Mouse (Mus musculus) ZHBTc4 (cell line): ENCODE measurements around the gene Sec31a.
"Not testable (repeated sequence)": the region's sequence is repeated elsewhere in the genome, so short reads cannot be mapped to it uniquely, and the experiment has no call there.

Experiments used
- DNase-seq: peaks from one replicate; pipeline ENCODE4 v3.0.0-alpha.2; 2011; ENCODE audit warnings: low read depth, low spot score

Sec31a gene

DNA sequence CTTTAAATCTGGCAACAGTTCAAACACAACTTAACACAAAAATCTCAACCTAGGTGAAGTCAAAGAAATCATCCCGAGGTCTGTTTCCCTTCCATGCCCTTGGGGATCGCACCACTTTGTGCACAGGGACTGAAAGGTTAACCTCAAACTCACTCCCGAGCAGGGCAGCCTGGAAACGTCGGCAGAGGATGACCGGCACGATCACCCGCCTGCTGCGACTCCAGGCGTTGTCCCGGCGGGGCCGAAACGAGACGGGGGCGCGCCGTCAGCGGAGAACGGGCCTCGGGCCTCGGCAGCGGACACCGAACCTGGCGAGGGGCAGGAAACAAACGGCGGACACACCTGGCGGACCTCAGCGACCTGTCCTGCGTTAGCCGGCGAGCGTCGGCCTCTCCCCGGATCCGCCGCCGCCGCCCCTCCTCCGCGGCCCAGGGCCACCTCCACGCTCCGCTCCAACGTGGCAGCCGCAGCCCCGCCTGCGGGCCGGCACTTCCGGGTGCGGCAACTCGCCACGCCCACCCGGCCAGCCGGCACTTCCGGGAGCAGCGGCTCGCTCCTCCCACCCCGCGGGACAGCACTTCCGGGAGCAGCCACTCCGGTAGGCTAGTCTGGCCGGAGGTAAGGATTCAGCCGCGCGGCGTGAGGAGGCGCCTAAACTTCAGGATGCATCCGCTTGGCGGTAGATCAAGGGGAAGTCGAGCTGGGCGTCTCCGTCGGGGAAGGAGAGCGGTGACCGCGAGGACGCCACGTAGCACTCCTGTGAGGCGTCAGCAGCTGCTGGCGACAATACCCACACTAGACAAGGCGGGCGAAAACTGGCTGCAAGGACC lies at the start of gene Sec31a:
Gene Sec31a (minus strand): TSS at position 474 of the 830 bp plus-strand sequence.
- peak; percentile 98 for DNase-seq

DNA sequence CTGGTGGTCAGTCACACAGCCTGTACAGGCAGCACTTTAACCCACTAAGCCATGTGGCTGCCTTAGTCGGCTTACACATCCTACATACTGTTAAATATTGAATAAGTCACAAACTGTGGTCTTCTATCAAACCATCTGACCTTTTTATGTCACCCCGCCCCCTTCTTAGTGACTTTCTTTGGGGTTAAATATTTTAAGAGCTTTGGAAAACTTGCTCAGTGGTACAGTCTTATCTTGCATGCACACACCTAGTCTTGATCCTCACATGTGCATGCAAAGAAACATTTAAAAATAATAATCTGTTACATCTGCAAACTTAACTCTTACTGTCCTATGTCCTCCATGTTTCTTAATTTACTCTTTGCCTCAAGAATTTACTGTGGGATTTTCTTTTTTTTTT lies 46.3 kb upstream of the Sec31a start:
- no peak for DNase-seq

- no peak for DNase-seq
Observed at GRCm38 (mm10) chr5:100461526-100461925, 45.5 kb upstream of the Sec31a start.

DNA sequence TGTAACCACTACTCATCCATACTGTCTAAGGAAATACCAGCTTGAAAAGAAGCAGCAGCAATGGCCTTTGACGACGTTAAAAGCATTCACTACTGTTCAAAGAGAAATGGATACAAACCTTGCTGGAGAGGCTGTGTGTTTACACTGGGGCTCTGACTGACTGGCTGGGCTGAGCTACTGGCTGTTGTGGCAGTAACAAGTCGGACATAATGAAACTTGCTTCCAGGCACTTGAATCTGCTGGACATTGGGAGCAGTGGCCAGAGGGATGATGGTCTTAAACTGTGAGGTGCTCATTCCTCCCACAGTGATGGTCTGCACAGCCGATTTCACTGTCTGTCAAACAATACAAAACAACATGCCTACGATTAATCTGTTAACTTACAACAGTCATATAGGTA lies 43.4 kb upstream of the Sec31a start:
- DNase-seq: no peak

DNA sequence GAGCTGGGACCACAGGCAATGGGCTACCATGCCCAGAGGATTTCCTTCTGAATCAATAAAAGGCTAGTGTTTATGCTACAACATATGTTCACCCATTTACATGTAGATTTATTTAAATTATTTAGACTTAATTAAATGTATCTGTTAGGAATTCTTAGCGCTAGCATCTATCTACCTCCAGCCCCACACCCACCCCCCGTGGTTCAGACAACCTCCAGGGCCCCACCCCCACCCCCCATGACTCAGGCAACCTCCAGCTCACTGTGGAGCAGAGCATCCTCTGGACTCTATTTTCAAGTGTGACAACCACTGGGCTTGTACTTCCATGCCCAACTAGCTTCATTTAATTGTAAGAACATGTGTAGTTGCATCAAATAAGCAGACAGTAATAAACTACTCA lies 35.8 kb upstream of the Sec31a start:
- peak; percentile 53 for DNase-seq

DNA sequence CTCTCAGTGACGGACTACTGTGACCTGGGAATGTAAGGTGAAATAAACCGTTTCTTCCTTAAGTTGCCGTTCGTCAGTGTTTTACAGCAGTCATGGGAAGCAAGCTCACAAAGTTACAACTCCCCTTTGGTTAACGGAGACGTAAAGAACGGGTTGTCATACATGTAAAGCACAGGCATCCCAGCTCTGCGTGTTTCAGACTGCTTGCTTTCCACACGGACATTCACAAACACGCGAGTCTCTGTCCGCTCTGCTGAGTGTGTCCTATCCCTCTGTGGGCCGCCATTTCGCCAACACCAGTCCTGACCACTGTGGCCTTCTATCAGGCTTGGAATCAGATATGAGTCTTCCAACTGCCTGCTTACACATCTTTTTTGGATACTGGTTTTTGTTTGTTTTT lies 22.8 kb upstream of the Sec31a start:
- DNase-seq: no peak

DNA sequence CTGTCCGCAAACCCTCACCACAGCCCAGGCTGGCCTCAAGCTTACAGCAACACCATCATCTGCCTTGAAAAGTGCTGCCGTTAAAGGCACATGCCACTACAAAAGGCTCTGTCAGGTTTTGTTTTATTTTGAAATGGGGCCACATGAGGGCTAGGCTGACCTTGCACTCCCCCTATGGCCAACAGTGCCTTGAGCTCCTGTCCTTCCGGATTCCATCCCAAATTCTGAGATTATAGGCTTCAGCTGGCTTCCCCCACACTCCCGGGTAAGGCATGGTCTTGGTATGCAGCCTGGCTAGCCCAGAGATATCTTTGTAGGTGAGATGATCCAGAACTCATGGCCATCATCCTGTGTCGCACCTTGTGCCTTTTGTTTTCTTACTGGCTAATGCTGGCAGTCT lies 21.9 kb upstream of the Sec31a start:
- no peak for DNase-seq

DNA sequence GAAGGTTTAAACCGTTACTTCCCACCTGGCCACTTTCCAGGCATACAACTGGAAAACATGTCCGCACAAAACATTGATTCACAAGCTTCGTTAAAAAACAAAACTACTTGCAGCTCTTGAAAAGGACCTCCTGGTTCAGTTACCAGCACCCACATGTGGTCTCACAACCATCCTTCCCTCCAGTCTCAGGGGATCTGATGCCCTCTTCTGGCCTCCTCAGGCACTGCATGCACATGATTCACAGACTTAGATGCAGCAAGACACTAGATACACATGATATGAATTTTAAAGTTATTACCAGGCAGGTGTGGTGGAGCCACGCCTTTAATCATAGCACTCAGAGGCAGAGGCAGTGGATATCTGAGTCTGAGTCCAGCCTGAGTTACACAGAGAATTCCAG lies 21.1 kb upstream of the Sec31a start:
- peak; percentile 65 for DNase-seq

DNA sequence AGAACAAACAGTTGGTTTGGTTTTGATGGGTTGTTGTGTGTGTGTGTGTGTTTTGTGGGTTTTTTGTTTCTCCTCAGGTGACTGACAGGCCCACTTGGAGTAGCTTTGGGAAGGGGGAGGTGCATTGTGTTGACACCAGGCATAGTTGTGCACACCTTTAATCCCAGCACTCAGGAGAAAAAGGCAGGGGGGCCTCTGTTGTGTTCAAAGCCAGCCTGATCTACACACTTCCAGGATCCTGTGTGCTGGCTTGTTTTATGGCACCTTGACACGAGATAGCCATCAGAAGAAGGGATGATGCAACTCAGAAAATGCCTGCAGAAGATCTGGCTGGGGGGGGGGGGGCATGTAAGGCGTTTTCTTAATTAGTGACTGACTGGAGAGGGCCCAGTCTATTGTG lies 14.9 kb upstream of the Sec31a start:
- no peak for DNase-seq

- peak; percentile 55 for DNase-seq
Observed at GRCm38 (mm10) chr5:100430076-100430390, 14.0 kb upstream of the Sec31a start.

DNA sequence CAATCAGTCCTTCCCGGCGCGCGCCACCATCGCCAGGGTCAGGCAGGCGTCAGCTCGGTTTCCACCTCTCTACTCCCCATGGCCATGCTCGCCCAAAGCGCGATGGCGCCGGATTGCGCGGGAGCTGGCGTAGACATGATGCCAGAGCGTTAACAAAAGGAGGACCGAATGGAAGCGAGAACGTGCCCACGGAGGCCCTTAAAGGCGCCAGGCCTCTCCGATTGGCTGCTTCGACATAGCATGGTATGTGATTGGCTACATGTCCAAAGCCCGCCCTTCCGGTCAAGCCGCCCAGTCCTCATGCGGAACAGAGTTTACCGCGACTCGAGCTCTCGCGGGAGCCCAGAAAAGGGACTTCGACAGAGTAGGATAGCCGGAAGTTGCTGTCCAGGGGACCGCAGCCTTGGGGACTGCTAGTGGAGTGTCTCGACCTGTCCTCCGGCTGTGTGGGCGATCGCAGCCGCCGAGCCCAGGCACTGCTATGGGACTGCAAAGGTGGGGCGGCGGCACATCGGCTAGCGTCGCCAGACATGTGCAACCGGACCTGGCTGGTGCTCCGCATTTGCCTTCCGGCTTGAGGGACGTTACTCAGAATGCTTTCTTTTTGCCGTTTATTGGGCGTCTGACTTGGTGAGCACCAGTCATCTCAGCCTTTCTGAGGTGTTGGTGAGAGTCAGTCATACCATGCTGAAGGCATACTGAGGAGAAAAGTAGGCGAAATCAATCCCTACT lies 13.5 kb upstream of the Sec31a start:
- peak; percentile 99 for DNase-seq

GRCm38 (mm10) chr5:100428734-100429343 lies 12.8 kb upstream of the Sec31a start:
- DNase-seq: peak; percentile 80

DNA sequence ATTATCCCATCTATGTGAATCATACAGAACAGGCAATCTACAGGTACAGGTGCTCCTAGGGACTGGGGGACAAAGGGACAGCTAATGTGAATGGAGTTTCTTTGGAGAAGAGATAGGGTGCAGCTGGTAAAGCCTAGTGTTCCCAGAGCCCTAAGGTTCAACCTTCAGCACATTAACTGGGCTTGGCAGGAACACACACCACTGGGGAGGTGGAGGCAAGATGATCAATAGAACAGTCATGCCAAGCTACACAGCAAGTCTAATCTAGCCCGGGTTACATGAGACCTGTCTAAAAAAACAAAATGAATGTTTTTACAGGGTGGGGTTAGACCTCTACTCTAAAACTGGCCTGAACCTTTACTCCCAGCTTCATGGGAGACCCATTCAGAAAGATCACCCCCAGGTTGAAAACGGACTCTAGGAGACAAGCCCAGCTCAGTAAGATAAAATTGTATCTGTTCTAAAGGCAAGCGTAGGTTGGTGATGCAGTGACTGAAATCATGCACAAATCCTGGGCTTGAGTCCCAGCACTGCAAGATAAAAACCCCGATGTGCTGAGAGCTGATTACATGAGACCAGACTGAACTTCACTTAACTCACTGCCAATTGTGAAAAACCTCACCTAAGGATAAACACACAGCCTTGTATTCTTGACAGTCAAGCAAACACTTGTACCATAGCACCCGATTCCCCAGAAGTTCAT lies 12.1 kb upstream of the Sec31a start:
- DNase-seq: no peak

GRCm38 (mm10) chr5:100427276-100427675 lies 11.2 kb upstream of the Sec31a start:
- peak; percentile 49 for DNase-seq

GRCm38 (mm10) chr5:100425823-100426222 lies 9.8 kb upstream of the Sec31a start:
- DNase-seq: not testable (repeated sequence)

- no peak for DNase-seq
Observed at GRCm38 (mm10) chr5:100424252-100424651, 8.2 kb upstream of the Sec31a start.

GRCm38 (mm10) chr5:100423626-100424025 lies 7.6 kb upstream of the Sec31a start:
- DNase-seq: no peak

DNA sequence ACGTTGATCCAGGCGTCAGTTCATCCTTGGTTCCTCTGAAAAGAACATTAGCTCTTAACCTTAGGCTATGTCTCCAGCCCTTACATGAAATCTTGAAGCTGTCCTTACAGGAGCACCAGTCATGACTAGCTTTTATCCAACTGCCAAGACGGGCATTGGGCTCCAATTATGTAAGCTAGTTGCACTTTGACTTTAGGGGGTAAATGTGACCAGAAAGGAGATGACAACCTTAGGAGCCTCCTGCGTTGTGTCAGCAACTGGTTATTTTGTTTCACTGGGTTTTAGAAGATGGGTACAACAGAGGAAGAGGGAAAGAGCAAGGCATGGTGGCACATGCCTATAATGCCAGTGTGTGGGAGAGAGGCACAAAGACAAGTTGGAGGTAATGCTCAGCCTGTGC lies 2.8 kb upstream of the Sec31a start:
- no peak for DNase-seq

- DNase-seq: no peak
Observed at GRCm38 (mm10) chr5:100418077-100418476, 2.0 kb upstream of the Sec31a start.

GRCm38 (mm10) chr5:100414474-100415196 lies 1.4 kb downstream of the Sec31a start:
- DNase-seq: no peak

GRCm38 (mm10) chr5:100412886-100413285 lies 3.1 kb downstream of the Sec31a start:
- no peak for DNase-seq
